Mouse (Mus musculus) E14TG2a.4 (cell line): ENCODE measurements around the gene Cadps.

Experiments used
- CTCF ChIP-seq: conservative IDR thresholded peaks from 2 replicates; pipeline ENCODE4 v1.5.1; 2014; ENCODE audit warnings: low read length
- NANOG ChIP-seq: IDR thresholded peaks from 2 replicates; pipeline ENCODE4 v1.6.1; 2014; ENCODE audit warnings: borderline replicate concordance, low read length, mixed read lengths

DNA sequence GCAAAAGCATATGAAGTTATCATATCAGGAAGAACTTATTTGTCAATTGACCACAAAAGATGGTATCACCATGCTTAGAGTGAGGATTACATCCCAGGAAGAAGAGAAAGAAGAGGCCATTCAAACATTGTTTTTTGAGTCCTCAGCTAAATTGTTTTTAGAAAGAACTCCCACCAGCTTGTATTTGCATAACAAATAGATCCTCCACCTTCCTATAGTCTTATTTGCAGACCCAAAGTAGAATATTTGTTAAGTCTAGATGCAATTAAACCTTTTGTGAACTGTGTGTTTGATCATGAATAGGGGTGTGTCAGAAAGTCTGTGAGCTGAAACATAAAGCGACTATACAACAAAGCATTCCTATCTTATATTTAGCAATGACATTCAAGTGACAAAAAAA lies 15.0 kb upstream of the Cadps start:
- no peak for TF ChIP-seq CTCF
- TF ChIP-seq NANOG: peak; percentile 74
